In the genomic region with DNA sequence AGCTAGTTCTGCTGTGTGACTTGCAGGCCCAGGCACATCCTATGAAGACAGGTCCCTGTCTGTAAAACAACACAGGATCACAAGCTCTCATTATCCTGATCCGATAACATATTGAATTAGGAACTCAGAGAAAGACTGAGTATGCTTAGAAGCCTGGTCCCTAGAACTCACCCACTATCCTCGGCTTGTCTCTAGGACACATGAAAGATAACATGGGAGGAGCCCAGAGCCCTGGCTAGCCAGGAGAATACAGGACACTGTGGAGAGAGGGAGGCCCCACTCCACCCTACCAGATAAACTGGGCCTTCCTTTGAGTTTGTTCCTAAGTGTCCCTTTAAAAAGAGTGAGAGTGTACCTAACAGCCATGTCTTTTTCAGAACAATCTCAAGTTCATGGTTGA, we compare ENCODE assay signal across 19 mouse cellular contexts. TPM values are rescaled to one million over a fixed set of nuclear protein-coding genes. Genes with fewer than 3 reads are reported as not detected.
A peak's percentile ranks its signal among the peaks of the same experiment; 100 is the strongest.
DNase-seq lines count a peak whose midpoint lies in the region; ATAC-seq and TF ChIP-seq lines count a peak whose summit lies in the region.
"Had no signal": no experiment of that assay in that cellular context is flagged by ENCODE, and none has a peak within 500 bp of the region (broad histone marks: within the 10 kb centered on the region; RNA-seq: fewer than 3 reads in every experiment).

No protein-coding gene starts in this region.

- H3K4me1 ChIP-seq in heart, embryonic 10.5 days, result peaks cover 42% of the 10 kb centered on the region
- peaks cover 48% of the 10 kb centered on the region for H3K4me1 ChIP-seq in kidney, embryonic 15.5 days
- H3K4me1 ChIP-seq in stomach, embryonic 15.5 days, result no peaks in the 10 kb centered on the region
- H3K4me1 ChIP-seq in stomach, postnatal 0 days (replicated peaks; ENCODE audit: control insufficient read depth, insufficient read depth), result no peaks in the 10 kb centered on the region
- H3K4me1 ChIP-seq in forebrain, embryonic 12.5 days, result no peaks in the 10 kb centered on the region

- DNase-seq in heart, embryonic 10.5 days (ENCODE audit: low spot score), result peak; percentile 84
- DNase-seq in heart, postnatal 10 days, result no peak
- DNase-seq in kidney, adult 11 months, result no peak
- DNase-seq in stomach, postnatal 0 days (ENCODE audit: low spot score), result no peak
- peak; percentile 25 for DNase-seq in yolk sac, embryonic 10.5 days (ENCODE audit: low spot score)
- DNase-seq: cerebellum, adult 11-12 months; kidney, postnatal 10 days; left cerebral cortex, postnatal 4 days; lung, adult 2 months; retina, postnatal 1 day; thymus, adult 18-20 months had no signal

- no peak overlapping the region for H3K4me3 ChIP-seq in heart, embryonic 10.5 days
- no peak overlapping the region for H3K4me3 ChIP-seq in kidney, embryonic 15.5 days (replicated peaks)
- no peak overlapping the region for H3K4me3 ChIP-seq in stomach, embryonic 15.5 days (replicated peaks)
- H3K4me3 ChIP-seq in stomach, postnatal 0 days (ENCODE audit: low read depth, low read length), result no peak overlapping the region
- H3K4me3 ChIP-seq in forebrain, embryonic 12.5 days (replicated peaks), result no peak overlapping the region
- H3K4me3 ChIP-seq: embryonic facial prominence, embryonic 10.5 days; erythroblast, embryonic 14.5 days; myocyte had no signal

- TF ChIP-seq CTCF in stomach, postnatal 0 days (IDR thresholded peaks at IDR 0.05; ENCODE audit: low read depth), result no peak

- TF ChIP-seq EP300 in stomach, postnatal 0 days (optimal IDR thresholded peaks at IDR 0.05), result no peak

- no peak overlapping the region for H3K4me2 ChIP-seq in kidney, embryonic 15.5 days
- no peak overlapping the region for H3K4me2 ChIP-seq in stomach, embryonic 15.5 days
- no peak overlapping the region for H3K4me2 ChIP-seq in stomach, postnatal 0 days (replicated peaks; ENCODE audit: low read depth)
- H3K4me2 ChIP-seq in forebrain, embryonic 12.5 days, result no peak overlapping the region

- 43% methylated on average over 2 of the region's 2 CpGs for WGBS in heart, embryonic 10.5 days
- WGBS in kidney, embryonic 15.5 days, result 60% methylated on average over 2 of the region's 2 CpGs
- WGBS in stomach, embryonic 15.5 days, result 61% methylated on average over 2 of the region's 2 CpGs
- 47% methylated on average over 2 of the region's 2 CpGs for WGBS in stomach, postnatal 0 days
- 85% methylated on average over 2 of the region's 2 CpGs for WGBS in forebrain, embryonic 12.5 days

- no peak for ATAC-seq in kidney, embryonic 15.5 days (replicated peaks; ENCODE audit: low FRiP score)
- ATAC-seq in stomach, embryonic 15.5 days (ENCODE audit: insufficient read depth, low FRiP score, low read depth), result peak; percentile 38; the same call in 1 of the 2 replicates
- ATAC-seq in stomach, postnatal 0 days (ENCODE audit: low FRiP score, low TSS enrichment), result no peak
- no peak for ATAC-seq in forebrain, embryonic 12.5 days (ENCODE audit: low FRiP score)
- ATAC-seq: CD4-positive, CD25-positive, alpha-beta regulatory T cell, adult 4 months; forebrain, embryonic 16.5 days had no signal

- H3K9me3 ChIP-seq in heart, embryonic 10.5 days, result no peaks in the 10 kb centered on the region
- no peaks in the 10 kb centered on the region for H3K9me3 ChIP-seq in kidney, embryonic 15.5 days (replicated peaks)
- no peaks in the 10 kb centered on the region for H3K9me3 ChIP-seq in stomach, embryonic 15.5 days
- no peaks in the 10 kb centered on the region for H3K9me3 ChIP-seq in stomach, postnatal 0 days (ENCODE audit: control insufficient read depth, low read length)
- H3K9me3 ChIP-seq in forebrain, embryonic 12.5 days, result no peaks in the 10 kb centered on the region
- H3K9me3 ChIP-seq: embryonic facial prominence, embryonic 10.5 days had no signal

- intact Hi-C loops in heart, postnatal 10 days (cut with DNase I), result no loop called here

- no peaks in the 10 kb centered on the region for H3K27me3 ChIP-seq in heart, embryonic 10.5 days (ENCODE audit: insufficient read depth, poor library complexity, severe bottlenecking)
- H3K27me3 ChIP-seq in kidney, embryonic 15.5 days, result no peaks in the 10 kb centered on the region
- H3K27me3 ChIP-seq in stomach, embryonic 15.5 days (replicated peaks), result no peaks in the 10 kb centered on the region
- no peaks in the 10 kb centered on the region for H3K27me3 ChIP-seq in stomach, postnatal 0 days (ENCODE audit: control insufficient read depth, insufficient read depth, low read length)
- no peaks in the 10 kb centered on the region for H3K27me3 ChIP-seq in forebrain, embryonic 12.5 days

- H3K27ac ChIP-seq in heart, embryonic 10.5 days, result peak overlapping the region; percentile 77
- H3K27ac ChIP-seq in kidney, embryonic 15.5 days, result peak overlapping the region; percentile 76; the same call in 1 of the 2 replicates
- no peak overlapping the region for H3K27ac ChIP-seq in stomach, embryonic 15.5 days
- H3K27ac ChIP-seq in stomach, postnatal 0 days (replicated peaks), result no peak overlapping the region
- H3K27ac ChIP-seq in forebrain, embryonic 12.5 days, result no peak overlapping the region
- H3K27ac ChIP-seq: embryonic facial prominence, embryonic 10.5 days had no signal

- peaks cover 41% of the 10 kb centered on the region for H3K36me3 ChIP-seq in heart, embryonic 10.5 days
- H3K36me3 ChIP-seq in kidney, embryonic 15.5 days, result peaks cover 17% of the 10 kb centered on the region
- peaks cover 8% of the 10 kb centered on the region; the same call in 1 of the 2 replicates for H3K36me3 ChIP-seq in stomach, embryonic 15.5 days
- H3K36me3 ChIP-seq in stomach, postnatal 0 days (ENCODE audit: control insufficient read depth, insufficient read depth, low read length), result peaks cover 9% of the 10 kb centered on the region
- peaks cover 39% of the 10 kb centered on the region for H3K36me3 ChIP-seq in forebrain, embryonic 12.5 days (replicated peaks)

- no peak overlapping the region for H3K9ac ChIP-seq in kidney, embryonic 15.5 days
- no peak overlapping the region for H3K9ac ChIP-seq in stomach, embryonic 15.5 days
- no peak overlapping the region for H3K9ac ChIP-seq in stomach, postnatal 0 days (ENCODE audit: low read length)
- no peak overlapping the region for H3K9ac ChIP-seq in forebrain, embryonic 12.5 days

RNA-seq across cellular contexts. Expression of a gene that starts 55.4 kb away (rescaled TPM):
- polyA plus RNA-seq in heart, embryonic 10.5 days (2016; fragmentation: Nextera tagmentation; extraction: Ambion mirVana), result 8.2 and 9.4 TPM in 2 replicates
- 10 to 100 TPM; 38.5 to 40.4 TPM for total RNA-seq in heart, postnatal 10 days (2021)
- polyA plus RNA-seq in kidney, embryonic 15.5 days (2015; fragmentation: Nextera tagmentation; extraction: Ambion mirVana), result 6.2 and 7.6 TPM in 2 replicates
- 6.8 and 7.7 TPM in 2 replicates for polyA plus RNA-seq in stomach, embryonic 15.5 days (2015; fragmentation: Nextera tagmentation; extraction: Ambion mirVana)
- polyA plus RNA-seq in stomach, postnatal 0 days (2015; fragmentation: Nextera tagmentation; extraction: Ambion mirVana), result 4.1 and 4.3 TPM in 2 replicates
- polyA plus RNA-seq in forebrain, embryonic 12.5 days (2016; fragmentation: Nextera tagmentation; extraction: Ambion mirVana), result 2.0 and 2.1 TPM in 2 replicates

Comparison
In these comparisons a context has a peak if more than half of its experiments do, and no peak if none do; other contexts are left out.
1. DNase-seq: peak in heart, embryonic 10.5 days (single experiment) and yolk sac, embryonic 10.5 days (single experiment); none in heart, postnatal 10 days (0 of 2), kidney, adult 11 months (single experiment) and stomach, postnatal 0 days (single experiment).
2. H3K27ac ChIP-seq: peak in heart, embryonic 10.5 days (single experiment) and kidney, embryonic 15.5 days (single experiment); none in stomach, embryonic 15.5 days (single experiment), stomach, postnatal 0 days (single experiment) and forebrain, embryonic 12.5 days (single experiment).